Mouse (Mus musculus): Measurements from ENCODE around the gene Ttyh1.

Ttyh1 gene

DNA sequence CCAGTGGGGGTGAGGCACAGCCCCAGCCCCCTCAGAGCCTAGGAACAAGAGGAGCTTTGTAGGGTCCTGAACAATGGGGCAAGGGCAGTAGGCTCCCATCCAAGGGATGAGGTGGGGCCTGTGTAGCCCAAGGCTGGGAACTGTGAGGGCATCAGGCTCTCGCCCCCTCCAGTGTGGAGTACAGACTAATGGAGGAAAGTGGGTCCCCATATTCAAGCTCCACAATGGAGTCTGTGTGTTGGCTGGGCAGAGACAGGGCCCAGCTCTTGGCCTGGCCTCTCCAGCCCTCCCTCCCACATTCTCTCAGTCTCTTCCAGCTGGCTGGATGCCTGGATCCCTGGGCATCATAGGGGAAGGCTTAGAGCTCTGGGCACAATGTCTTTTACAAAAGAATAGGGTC lies 4.5 kb downstream of the Ttyh1 start:
- no peak for DNase-seq

DNA sequence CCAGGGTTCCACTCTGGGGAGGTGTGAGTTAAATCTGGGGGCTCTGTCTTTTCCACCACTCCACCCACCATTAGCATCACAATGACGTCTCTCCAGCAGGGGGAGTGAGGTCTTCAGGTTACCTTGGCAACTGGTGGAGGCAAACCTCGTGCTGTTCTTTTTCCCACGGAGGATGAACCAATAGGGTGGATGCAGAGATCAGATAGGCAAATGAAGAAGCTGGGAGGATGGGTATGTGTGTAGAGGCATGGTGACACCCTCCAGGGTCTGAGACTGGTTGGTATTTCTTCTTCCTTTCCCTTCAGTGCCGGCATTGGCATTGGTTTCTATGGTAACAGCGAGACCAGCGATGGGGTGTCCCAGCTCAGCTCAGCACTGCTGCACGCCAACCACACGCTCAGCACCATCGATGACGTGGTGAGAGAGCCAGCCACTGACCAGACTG lies 5.1 kb downstream of the Ttyh1 start:
- DNase-seq, result no peak

DNA sequence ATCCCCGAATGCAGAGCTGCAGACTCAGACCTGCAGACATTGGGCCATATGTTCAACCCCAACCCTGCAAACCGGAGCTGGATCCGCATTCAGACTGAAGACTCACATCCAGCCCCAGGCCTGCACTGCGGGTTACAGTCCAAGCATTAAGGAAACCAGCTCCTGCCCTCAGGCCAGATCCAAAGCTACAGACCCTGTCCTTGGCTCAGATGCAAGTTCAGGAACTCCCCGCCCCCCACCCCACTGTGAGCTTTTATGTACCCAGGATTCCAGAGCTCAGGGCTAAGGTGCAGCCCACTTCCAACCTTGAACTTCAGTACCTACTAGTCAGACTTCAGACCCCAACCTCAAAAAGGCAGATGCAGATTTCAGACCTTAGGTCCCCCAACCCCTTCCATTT lies 5.6 kb downstream of the Ttyh1 start:
- no peak for DNase-seq

DNA sequence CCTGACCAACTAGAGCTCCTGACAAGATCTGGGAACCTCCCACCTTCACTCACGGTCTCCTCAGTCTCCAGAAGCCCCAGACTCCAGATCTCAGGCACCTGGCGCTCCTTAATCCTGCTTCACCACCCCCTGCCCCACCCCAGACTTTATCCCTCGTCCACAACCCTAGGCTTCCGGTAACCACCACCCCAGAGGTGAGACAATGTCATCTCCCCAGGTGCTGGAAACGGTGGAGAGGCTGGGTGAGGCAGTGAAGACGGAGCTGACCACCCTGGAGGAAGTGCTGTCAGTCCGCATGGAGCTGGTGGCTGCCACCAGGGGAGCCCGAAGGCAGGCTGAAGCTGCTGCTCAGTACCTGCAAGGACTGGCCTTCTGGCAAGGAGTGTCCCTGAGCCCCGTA lies 6.1 kb downstream of the Ttyh1 start:
- DNase-seq, result no peak

DNA sequence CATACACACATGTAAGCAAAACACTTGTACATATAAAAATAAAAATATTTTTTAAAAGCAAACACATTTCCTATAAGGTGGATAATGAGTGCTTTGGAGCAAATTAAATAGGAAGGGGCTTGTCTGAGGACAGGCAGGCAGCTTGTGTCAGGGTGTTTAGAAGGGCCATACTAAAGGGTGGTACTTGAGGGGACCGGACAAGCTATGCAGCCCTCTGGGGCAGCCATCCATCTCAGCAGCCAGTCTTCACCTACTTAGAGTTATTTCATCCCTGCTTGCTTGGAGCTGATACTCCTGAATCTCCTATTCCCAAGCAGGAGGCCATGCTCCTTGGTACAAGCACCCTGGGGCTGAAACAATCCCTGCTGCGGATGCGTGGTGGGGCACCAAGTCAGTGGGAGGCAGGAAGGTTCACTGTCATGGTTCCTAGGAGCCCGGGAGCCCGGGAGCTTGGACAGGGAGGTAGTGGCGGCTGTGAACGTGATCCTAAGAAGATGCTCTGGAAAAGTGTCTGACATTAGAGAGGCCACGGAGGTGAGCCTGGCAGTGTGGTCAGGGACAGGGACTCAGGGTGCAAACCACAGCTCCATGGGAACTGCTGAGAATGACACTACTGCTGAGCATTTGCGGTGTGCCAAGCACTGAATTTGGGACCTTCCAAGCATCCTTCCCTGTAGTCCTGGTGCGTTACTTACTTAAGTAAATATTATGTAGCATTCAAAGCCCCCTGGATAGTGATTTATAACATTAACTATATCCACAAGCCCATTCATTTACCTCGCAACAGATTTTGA lies 8.0 kb downstream of the Ttyh1 start:
- DNase-seq, result no peak

DNA sequence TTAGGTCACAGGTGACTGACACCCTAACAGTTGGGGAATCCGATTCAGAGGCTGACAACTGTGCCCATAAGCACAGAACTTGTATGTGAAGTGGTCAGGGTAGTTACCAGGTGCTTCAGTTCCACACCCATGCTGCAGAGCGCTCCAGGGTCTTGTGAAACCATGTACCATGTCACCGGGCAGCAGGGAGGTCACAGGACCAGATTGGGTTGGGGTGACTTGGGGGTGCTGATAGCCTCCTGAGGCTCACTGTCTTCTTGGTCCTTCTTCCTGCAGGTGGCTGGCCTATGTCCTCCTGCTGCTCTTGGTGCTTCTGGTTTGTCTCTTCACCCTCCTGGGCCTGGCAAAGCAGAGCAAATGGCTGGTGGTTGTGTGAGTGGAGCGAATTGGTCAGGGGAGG lies 8.7 kb downstream of the Ttyh1 start:
- DNase-seq, result no peak

DNA sequence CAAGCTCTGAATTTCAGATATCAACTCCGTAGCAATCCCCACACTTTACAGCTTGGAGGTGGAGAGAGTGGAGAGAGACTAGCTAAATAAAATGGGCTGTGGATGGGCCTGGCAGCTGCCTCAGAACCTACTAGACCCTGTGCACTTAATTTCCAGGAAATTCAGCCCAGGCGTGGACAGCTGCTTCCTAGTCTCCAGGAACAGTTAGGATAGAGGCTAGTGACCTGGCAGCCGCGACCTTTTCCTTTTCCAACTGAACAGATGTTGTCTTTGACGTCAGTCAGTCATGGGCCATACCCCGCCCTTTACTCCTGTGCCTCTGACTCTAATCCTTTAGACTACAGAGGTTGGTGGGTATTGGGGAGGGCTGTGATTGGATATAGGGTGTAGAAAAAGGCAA lies 9.7 kb downstream of the Ttyh1 start:
- peak; percentile 38 to 59 for DNase-seq

DNA sequence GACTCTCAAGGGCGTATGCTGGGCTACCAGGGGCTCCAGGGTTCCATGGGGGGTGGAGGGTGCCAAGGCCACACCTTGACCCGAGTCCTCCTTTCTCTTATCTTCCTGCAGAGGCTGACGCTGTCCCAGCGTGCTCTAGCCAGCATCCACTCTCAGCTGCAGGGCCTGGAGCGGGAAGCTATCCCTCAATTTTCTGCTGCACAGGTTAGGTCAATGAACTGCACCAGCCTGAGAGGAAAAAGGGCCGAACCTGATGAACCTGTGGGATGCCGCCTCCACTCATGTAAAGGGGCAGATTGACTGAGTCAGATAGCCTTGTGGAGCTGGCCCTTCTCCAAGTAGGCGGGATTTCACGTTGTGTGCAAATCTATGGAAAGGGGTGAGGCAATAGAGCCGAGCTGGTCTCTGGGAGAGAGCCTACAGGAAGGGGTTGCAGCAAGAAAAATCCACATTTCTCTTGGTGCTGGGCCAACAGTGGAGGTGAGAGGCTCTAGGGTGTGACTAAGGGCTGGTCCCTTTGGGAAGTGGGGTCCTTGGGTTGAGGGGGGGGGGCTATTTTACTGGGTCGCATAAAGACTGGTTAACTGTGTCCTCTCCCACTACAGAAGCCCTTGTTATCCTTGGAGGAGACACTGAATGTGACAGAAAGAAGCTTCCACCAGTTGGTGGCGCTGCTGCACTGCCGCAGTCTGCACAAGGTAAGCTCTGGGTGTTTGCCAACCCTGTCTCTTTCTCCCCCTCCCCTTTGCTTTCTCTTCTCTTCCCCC lies 11.7 kb downstream of the Ttyh1 start:
- peak; percentile 70 to 79 for DNase-seq

DNA sequence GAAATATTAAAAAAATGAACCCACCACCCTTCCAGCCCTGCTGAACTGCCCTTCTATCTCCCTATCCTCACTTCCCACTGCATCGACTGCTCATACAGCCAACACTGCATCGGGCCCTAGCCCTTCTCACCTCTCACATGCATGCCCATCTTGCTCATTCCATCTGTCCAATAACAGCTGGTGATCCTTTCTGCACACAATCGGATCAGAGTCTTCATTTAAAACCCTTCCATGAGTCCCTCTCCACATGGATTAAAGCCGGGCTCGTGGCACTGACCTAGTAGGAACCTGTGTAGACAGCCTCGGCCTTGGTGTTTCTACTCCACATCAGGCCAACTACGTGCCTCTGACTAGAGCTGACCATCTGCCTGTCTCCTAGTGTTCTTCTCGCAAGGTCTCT lies 12.8 kb downstream of the Ttyh1 start:
- DNase-seq, result no peak

DNA sequence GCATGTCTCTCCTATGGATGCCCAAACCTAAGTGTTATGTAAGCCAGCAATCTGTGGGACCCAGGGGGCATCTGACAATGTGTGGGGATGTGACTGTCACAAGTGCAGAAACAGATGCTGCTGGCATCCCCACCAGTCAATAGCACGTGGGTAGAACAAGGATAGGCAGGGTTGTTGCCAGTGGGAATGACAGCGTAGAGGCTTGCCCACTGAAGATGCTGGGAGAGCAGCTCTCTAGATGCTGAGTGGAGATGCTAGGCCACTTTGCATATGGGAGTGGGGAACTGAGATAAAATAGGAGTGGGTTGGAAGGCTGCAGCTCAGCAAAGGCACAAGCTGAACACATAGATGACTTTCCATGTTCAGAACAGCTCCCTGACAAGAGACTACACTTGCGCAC lies 13.4 kb downstream of the Ttyh1 start:
- no peak for DNase-seq

DNA sequence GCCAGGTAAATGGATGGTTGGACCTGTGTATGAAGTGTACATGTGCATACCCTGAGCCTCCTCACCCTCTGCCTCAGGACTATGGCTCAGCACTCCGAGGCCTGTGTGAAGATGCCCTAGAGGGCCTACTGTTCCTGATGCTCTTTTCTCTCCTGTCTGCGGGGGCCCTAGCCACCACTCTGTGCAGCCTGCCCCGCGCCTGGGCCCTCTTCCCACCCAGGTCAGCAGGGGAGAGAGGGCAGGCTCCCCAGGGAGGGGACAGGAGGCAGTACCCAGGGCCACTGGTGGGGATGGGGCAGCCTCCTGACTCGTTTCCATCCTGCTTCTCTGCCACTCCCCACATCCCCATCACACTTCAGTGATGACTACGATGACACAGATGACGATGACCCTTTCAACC lies 13.8 kb downstream of the Ttyh1 start:
- no peak for DNase-seq

DNA sequence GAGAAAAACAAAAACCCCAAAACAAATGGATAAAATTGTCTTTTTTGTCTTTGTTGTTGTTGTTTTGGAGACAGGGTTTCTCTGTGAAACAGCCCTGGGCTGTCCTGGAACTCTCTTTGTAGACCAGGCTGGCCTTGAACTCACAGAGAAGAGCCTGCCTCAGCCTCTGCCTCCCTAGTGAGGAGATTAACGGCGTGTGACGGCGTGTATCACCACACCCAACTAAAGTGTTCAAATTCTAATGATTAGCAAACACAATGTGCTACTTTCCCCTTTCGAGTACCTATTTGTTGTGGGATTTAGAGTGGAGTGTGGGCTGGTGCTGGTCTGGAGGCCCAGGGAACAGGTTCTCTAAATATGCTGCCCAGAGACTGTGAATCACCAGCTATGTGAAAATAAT lies 15.7 kb downstream of the Ttyh1 start:
- no peak for DNase-seq

DNA sequence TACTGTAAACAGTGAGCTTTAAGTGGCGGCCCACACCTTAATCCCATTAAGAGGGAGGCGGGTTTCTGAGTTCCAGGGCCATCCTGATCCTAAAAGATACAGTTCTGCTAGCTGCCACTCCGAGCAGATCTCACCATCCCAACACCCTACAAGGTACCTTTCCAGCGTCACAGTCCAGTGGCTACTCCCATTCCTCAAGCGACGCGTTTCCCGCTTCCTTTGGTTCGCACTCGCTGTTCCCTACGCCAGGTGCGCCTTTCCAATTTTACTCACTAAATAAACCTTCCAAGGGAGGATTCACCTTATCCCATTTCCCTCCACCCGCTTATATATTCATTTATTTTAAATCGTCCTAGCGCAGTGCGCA lies 17.2 kb downstream of the Ttyh1 start:
- DNase-seq, result no peak

DNA sequence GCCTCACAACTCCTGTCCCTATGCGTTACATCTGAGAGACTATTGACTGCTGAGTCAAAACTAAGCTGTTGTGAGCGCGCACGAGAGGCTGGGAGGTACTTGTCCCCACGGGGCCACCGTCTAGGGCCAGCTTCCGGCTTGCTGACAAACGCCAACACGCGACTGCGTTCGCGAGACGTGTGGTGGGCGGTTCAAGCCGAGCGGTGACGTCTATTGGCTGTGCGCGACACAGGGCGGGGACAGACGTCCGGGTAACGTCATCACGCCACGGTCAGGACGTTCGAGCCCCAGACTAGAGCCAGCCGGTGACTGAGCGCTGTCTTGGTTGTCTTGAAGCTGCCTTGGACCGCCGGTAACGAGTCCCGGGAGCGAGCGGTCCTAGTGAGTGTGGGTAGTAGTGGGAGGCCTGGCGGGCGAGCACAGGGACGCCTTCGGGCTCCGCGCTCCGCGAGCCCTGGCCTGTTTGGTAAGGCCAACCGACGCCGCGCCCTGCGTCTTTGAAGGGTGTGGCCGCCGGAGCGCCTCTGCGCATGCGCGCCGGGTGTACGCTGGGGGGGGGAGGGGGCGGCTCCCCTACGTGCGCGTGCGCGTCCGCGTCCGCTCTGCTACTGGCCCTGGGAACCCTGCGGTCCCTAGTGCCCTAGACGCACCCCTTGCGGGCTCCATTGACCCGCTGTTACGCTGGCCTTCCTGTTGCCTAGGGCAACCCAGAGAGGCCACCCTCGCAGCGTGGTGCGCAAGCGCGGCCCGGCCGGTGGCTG lies 17.7 kb downstream of the Ttyh1 start, which contains the start of gene Leng8:
Gene Leng8, plus strand, starts transcription at position 269 of the 761 bp plus-strand sequence.
- peak; percentile 99 for DNase-seq

DNA sequence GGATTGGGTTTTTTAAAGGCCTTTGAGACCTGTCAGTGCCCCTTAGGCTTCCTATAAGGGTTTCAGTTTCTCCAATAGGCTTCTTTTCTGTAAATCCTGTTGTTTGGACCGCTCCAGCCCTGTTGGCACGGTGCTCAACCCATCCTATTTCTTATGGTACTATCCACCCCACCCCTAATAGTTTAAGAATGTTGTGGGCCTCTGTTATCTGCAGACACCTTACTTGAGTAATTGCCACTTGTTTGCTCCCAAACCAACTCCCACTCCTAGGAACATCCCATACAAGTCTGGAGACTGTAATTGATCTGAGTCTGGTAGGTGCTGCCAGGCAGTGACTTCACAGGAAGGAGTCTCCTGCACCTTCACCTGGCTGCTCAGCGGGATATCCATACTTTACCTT lies 18.5 kb downstream of the Ttyh1 start:
- DNase-seq, result no peak

DNA sequence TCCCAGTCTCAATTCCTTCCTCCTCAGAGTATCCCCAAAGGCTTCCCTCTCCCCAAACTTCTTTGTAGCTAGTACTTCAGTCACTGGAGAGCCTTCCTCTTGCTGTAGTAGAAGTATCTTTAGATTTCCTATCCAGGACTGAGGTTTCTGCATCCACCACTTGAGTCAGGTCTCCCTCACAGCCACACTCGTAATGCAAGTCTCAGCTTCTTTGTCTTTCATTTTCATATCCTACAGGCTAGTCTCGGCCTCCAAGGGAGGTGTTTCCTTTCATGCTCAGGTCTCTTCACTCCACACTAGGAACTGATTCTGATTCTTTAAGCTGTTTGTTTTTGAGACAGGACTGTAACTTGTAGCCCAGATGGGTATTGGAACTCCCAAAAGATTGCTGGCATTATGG lies 19.0 kb downstream of the Ttyh1 start:
- no peak for DNase-seq

DNA sequence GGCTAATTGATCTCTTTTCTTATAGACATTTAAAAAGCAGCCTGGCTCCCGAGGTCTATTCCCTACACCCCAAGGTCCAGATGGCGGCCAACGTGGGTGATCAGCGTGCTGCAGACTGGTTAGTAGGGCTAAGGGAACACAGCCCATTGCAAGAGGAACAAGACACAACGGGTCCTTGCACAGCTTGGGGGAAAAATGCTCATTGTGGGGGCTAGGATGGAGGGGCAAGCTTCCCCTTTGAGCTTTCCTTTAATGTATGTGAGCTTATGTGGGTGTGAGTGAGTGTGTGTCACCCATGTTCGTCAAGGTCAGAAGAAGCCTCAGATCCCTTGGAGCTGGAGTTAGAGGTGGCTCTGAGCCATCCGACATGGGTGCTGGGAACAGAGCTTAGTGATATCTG lies 19.5 kb downstream of the Ttyh1 start:
- DNase-seq, result no peak

DNA sequence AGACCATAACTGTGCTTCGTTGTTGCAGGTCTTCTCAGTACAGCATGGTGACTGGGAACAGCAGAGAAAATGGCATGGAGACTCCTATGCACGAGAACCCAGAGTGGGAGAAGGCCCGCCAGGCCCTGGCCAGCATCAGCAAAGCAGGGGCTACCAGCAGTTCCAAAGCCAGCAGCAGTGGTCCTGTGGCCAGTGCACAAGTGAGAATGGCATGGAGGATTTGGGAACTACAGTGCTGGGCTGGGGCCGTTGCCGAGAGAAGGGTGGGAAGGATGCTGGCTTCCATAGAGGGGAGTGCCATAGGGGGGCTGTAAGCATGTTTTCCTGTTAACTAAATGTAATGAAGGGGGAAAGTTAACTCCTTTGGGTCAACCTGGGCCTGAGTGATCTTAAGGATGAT lies 20.2 kb downstream of the Ttyh1 start:
- no peak for DNase-seq

DNA sequence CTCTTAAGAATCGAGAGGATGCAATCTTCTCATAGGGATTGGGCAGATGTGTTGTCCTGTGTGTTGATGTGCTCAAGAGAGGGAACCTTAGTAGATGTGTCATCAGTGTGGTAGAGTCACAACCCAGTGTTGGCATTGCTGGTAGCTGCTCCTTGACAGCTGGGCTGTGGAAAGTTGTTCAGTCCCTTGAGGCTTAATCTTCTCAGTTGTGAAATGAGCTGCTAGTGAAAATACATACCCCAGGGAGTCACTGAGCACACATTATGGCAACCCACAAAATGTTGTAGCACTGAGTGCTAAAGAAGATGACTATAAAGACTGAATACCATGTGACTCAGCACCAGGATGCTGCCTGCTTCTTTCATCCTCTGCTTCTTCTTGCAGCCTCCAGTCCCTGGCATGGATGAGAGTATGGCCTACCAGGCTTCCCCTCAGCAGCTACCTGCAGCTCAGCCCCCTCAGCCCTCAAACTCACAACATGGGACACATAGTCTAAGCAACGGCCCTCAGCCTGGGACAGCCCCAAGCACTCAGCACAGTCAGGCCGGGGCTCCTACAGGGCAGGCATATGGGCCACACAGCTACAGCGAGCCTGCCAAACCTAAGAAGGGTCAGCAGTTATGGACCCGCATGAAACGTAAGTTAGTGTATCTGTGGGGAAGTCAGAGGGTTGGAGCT lies 22.6 kb downstream of the Ttyh1 start:
- DNase-seq, result no peak

DNA sequence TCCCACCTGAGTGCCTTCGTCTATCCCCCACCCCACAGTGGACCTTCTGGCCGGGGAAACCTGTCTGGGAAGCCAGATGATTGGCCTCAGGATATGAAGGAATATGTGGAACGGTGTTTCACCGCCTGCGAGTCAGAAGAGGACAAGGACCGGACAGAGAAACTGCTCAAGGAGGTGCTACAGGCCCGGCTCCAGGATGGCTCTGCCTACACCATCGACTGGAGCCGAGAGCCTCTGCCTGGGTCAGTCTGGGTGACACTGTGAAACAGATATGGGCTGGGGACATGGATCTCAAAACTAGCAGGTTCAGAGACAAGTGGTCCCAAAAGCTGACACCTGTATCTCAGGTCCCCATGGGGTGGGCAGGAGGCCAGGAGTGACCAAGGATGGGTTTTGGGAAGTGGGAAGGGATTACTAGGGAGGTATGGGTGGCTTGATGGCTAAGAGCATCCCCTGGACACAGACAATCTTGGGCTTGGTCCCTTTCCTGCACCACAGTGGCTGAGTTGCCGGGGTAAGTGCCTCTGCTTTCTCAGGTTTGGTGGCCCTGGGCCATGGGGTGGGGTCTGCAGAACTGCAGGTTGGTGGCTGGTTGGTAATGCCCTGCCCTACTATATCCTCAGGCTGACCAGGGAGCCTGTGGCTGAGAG lies 23.7 kb downstream of the Ttyh1 start:
- no peak for DNase-seq

DNA sequence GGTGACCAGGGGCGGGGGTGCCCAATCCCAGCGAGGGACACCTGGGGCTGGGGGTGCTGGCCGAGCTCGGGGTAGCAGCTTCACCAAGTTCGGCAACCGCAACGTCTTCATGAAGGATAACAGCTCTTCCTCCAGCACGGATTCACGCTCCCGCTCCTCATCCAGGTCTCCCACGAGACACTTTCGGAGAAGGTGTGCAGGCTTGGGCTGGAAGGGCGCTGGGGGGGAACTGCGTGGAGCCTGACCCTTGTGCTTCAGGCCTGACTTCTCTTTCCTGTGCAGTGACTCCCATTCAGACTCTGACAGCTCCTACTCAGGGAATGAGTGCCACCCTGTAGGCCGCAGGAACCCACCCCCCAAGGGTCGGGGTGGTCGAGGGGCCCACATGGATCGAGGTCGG lies 24.3 kb downstream of the Ttyh1 start:
- no peak for DNase-seq

DNA sequence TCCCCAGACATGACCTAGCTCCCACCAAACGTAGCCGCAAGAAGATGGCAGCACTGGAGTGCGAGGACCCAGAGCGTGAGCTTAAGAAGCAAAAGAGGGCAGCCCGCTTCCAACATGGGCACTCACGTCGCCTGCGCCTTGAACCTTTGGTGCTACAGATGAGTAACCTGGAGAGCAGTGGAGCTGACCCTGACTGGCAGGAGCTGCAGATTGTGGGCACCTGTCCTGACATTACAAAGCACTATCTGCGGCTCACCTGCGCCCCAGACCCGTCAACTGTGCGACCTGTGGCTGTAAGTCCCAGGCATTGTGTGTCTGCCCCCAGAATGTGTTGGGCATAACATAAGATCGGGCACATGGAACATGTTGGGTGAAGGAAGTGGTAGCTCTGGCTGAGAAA lies 24.8 kb downstream of the Ttyh1 start:
- DNase-seq, result no peak

All from lung, adult 18-20 months (tissue).